Mouse (Mus musculus) ES-E14 (cell line): Measurements from ENCODE around the gene Gpr35. TPM values are rescaled to one million over a fixed set of nuclear protein-coding genes. Genes with fewer than 3 reads are reported as not detected.

Experiments used
- DNase-seq: peaks from one replicate; pipeline ENCODE4 v3.0.0-alpha.2; 2013; ENCODE audit warnings: low read depth, low spot score
- H3K27ac ChIP-seq: 2 replicates; pipeline ENCODE4 v1.5.1; 2012; ENCODE audit warnings: low read depth, mild to moderate bottlenecking, low read length, moderate library complexity, mixed read lengths; ENCODE audit not compliant: poor library complexity, insufficient read depth, severe bottlenecking
- H3K36me3 ChIP-seq: 2 replicates; pipeline ENCODE4 v1.6.1; 2012; ENCODE audit warnings: mild to moderate bottlenecking, low read length, moderate library complexity, mixed read lengths; ENCODE audit not compliant: control insufficient read depth, poor library complexity, insufficient read depth, severe bottlenecking
- H3K4me1 ChIP-seq, 2 experiments: fragments of 150-350 bp in 1 of 2; sonication (generic) in 1 of 2; 2 replicates each; pipeline ENCODE4 v1.6.1; 2012; ENCODE audit warnings: low read length in 2 of 2, mild to moderate bottlenecking in 1 of 2, mixed read lengths in 1 of 2; ENCODE audit not compliant: control insufficient read depth in 2 of 2, insufficient read depth in 2 of 2, poor library complexity in 1 of 2
- H3K4me3 ChIP-seq, 2 experiments: fragments of 150-350 bp in 1 of 2; sonication (generic) in 1 of 2; 2 replicates each; pipeline ENCODE4 v1.5.1; 2012; ENCODE audit warnings: low read length in 2 of 2, low read depth in 1 of 2, mild to moderate bottlenecking in 1 of 2, mixed read lengths in 1 of 2; ENCODE audit not compliant: insufficient read depth in 1 of 2, poor library complexity in 1 of 2, severe bottlenecking in 1 of 2
- H3K9ac ChIP-seq: 2 replicates; pipeline ENCODE4 v1.6.1; 2012; ENCODE audit warnings: low read depth, mild to moderate bottlenecking, low read length, mixed read lengths; ENCODE audit not compliant: poor library complexity, insufficient read depth, severe bottlenecking
- H3K9me3 ChIP-seq: fragments of 150-350 bp; sonication (generic); 2 replicates; pipeline ENCODE4 v1.6.1; 2012; ENCODE audit warnings: low read depth, mild to moderate bottlenecking, low read length; ENCODE audit not compliant: control insufficient read depth, insufficient read depth
- CHD2 ChIP-seq: IDR thresholded peaks from 2 replicates; pipeline ENCODE4 v1.6.1; 2014; ENCODE audit warnings: mild to moderate bottlenecking, low read depth, low read length, inconsistent platforms
- HCFC1 ChIP-seq: IDR thresholded peaks from 2 replicates; pipeline ENCODE4 v1.6.1; 2012; ENCODE audit warnings: low read length, inconsistent platforms, borderline replicate concordance; ENCODE audit not compliant: insufficient read depth
- MAFK ChIP-seq: IDR thresholded peaks from 2 replicates; pipeline ENCODE4 v1.6.1; 2014; ENCODE audit warnings: mild to moderate bottlenecking, low read depth, low read length, inconsistent platforms; ENCODE audit not compliant: insufficient read depth
- ZC3H11A ChIP-seq: IDR thresholded peaks from 2 replicates; pipeline ENCODE4 v1.6.1; 2012; ENCODE audit warnings: low read depth, mild to moderate bottlenecking, inconsistent platforms, low read length, borderline replicate concordance
- ZNF384 ChIP-seq: IDR thresholded peaks from 2 replicates; pipeline ENCODE4 v1.6.1; 2012; ENCODE audit warnings: low read depth, low read length, inconsistent platforms
- in situ Hi-C, 2 experiments: fragments of 600-800 bp; cut with MboI; formaldehyde crosslinking; loops; one replicate each; pipeline ENCODE4 v1.15.1; 2025; ENCODE audit warnings: low sequenced_read_pairs in 2 of 2, inconsistent platforms in 1 of 2; ENCODE audit not compliant: unreplicated experiment in 2 of 2
- total RNA-seq: library from RNA; depleted of rRNA; stranded (reverse); fragments of 300-350 nt; gene quantifications from 2 replicates; pipeline ENCODE4 v1.2.3, GENCODE M21; 2012

The Gpr35 gene
- total RNA-seq, 1 experiment: 0.22 TPM

DNA sequence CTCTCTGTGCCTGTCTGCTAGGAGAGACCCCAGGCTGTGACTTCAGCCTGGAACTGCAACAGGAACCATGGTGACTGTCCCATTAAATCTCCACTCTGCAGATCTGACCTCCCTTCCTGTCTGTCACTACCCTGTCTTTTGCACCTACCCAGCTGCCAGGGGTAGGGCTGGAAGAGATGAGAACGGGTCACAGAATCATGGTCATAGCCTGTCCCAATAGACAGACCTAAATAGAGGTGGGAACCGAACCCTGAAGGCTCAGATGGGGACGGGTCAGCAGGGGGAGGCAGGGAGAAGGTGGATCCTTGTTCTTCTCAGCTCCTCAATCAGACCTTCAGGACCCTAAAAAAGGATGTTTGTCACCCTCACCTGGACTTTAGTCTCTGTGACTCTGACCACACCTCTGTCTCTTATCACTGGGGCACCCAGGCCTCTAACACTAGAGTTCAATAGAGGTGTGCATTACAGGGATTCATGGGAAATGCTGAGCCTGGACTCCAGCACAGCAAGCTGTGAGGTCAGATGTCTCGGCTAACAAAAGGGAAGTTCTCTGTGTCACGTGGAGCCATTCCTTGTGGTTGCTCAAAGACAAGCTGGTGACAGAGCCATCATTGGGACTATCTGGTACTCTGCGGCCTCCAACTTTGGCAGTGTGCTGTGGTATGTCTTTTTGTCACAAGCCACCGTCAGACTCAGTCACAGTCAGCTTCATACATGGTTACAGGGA lies 30.0 kb upstream of the Gpr35 start:
- Histone ChIP-seq H3K9ac (no peak overlapping the region), H3K9me3 (no peaks in the 10 kb centered on the region), H3K4me1 (peaks cover 2 to 17% of the 10 kb centered on the region in 2 experiments; a peak in 3 of 4 replicates), H3K4me3 (no peak overlapping the region), H3K27ac (no peak overlapping the region), H3K36me3 (peaks cover 11% of the 10 kb centered on the region; the same call in 1 of the 2 replicates)
- in situ Hi-C loops: no loop called here
- TF ChIP-seq ZC3H11A: no peak
- no peak for TF ChIP-seq MAFK
- TF ChIP-seq HCFC1: no peak
- no peak for TF ChIP-seq CHD2
- no peak for TF ChIP-seq ZNF384
- no peak for DNase-seq

- no peak overlapping the region for H3K9ac ChIP-seq
- H3K4me1 ChIP-seq: peaks cover 2 to 17% of the 10 kb centered on the region in 2 experiments; a peak in 3 of 4 replicates
- H3K27ac ChIP-seq: no peak overlapping the region
- in situ Hi-C loops: no loop called here
- no peak for DNase-seq
- H3K36me3 ChIP-seq: peaks cover 6% of the 10 kb centered on the region; the same call in 1 of the 2 replicates
- H3K4me3 ChIP-seq: no peak overlapping the region
- TF ChIP-seq CHD2: no peak
- no peak for TF ChIP-seq HCFC1
- TF ChIP-seq ZNF384: no peak
- no peak for TF ChIP-seq MAFK
- no peak for TF ChIP-seq ZC3H11A
- no peaks in the 10 kb centered on the region for H3K9me3 ChIP-seq
Observed at GRCm38 (mm10) chr1:92921496-92921895, 29.2 kb upstream of the Gpr35 start.

GRCm38 (mm10) chr1:92930171-92930706 lies 20.4 kb upstream of the Gpr35 start:
- no peak for TF ChIP-seq HCFC1
- TF ChIP-seq ZNF384: no peak
- TF ChIP-seq CHD2: no peak
- no peak for TF ChIP-seq ZC3H11A
- TF ChIP-seq MAFK: no peak
- in situ Hi-C loops: no loop called here
- DNase-seq: no peak

DNA sequence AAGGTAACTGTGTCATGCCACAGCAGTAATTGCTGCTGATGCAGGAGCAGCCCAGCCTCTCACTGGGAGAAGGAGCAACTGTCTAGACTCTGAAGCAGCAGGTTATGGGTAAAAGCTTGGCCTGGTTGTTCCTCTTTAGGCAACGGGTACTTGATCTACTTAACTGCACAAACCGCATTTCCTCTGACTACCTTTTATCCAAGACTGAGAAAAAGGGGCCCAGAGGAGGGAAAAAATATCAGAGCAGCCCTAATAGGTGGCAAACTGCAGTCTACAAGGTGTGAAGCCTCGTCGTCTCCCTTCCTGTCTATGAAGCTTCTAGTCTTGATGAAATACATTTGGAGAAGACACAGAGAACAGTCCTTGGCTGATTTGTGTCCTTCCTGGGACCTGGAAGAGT lies 17.1 kb upstream of the Gpr35 start:
- H3K27ac ChIP-seq: no peak overlapping the region
- H3K9me3 ChIP-seq: no peaks in the 10 kb centered on the region
- no peak for TF ChIP-seq ZNF384
- in situ Hi-C loops: no loop called here
- peaks cover 6% of the 10 kb centered on the region; the same call in 1 of the 2 replicates for H3K36me3 ChIP-seq
- peaks cover 0 to 3% of the 10 kb centered on the region in 2 experiments; a peak in 1 of 4 replicates for H3K4me1 ChIP-seq
- DNase-seq: no peak
- H3K9ac ChIP-seq: peak overlapping the region; percentile 69
- peak overlapping the region; percentile 72 to 77 for H3K4me3 ChIP-seq

More at GRCm38 (mm10) chr1:92930171-92930706, 20.4 kb upstream of the Gpr35 start:
- no peak overlapping the region for H3K9ac ChIP-seq
- no peaks in the 10 kb centered on the region for H3K9me3 ChIP-seq
- H3K36me3 ChIP-seq: no peaks in the 10 kb centered on the region
- 0 out of 4 replicates have a peak, but pooled peaks cover 0 to 3% of the 10 kb centered on the region in 2 experiments for H3K4me1 ChIP-seq
- H3K27ac ChIP-seq: no peak overlapping the region
- no peak overlapping the region for H3K4me3 ChIP-seq
